Mouse (Mus musculus) forebrain, embryonic 11.5 days (tissue): ENCODE measurements around the gene Awat1. TPM values are rescaled to one million over a fixed set of nuclear protein-coding genes. Genes with fewer than 3 reads are reported as not detected.

ENCODE experiments used
- ATAC-seq: fragments of 200-750 bp; cut with Nextera tagmentation; replicated peaks from 2 replicates; pipeline ENCODE4 v1.8.0; 2017; ENCODE audit warnings: moderate TSS enrichment; ENCODE audit not compliant: low FRiP score
- DNase-seq: peaks from one replicate; pipeline ENCODE4 v3.0.0-alpha.2; 2017; ENCODE audit warnings: low spot score
- H3K27ac ChIP-seq: fragments of 300-500 bp; sonication (generic); 2 replicates; pipeline ENCODE4 v1.5.1; 2014; ENCODE audit warnings: low read depth, low read length
- H3K27me3 ChIP-seq: fragments of 300-500 bp; sonication (generic); 2 replicates; pipeline ENCODE4 v1.6.1; 2014; ENCODE audit warnings: mild to moderate bottlenecking, low read length, mixed read lengths; ENCODE audit not compliant: control insufficient read depth, insufficient read depth
- H3K36me3 ChIP-seq: fragments of 300-500 bp; sonication (generic); 2 replicates; pipeline ENCODE4 v1.6.1; 2014; ENCODE audit warnings: mild to moderate bottlenecking, low read length, moderate library complexity, mixed read lengths; ENCODE audit not compliant: control insufficient read depth, insufficient read depth
- H3K4me1 ChIP-seq: fragments of 300-500 bp; sonication (generic); replicated peaks from 2 replicates; pipeline ENCODE4 v1.6.1; 2014; ENCODE audit warnings: low read length, mixed read lengths; ENCODE audit not compliant: control insufficient read depth, insufficient read depth
- H3K4me2 ChIP-seq: fragments of 300-500 bp; sonication (generic); 2 replicates; pipeline ENCODE4 v1.6.1; 2014; ENCODE audit warnings: low read depth, mild to moderate bottlenecking, low read length, moderate library complexity, mixed read lengths; ENCODE audit not compliant: severe bottlenecking
- H3K4me3 ChIP-seq: fragments of 300-500 bp; sonication (generic); 2 replicates; pipeline ENCODE4 v1.5.1; 2014; ENCODE audit warnings: low read depth, low read length
- H3K9ac ChIP-seq: fragments of 300-500 bp; sonication (generic); 2 replicates; pipeline ENCODE4 v1.6.1; 2014; ENCODE audit warnings: low read length
- H3K9me3 ChIP-seq: fragments of 300-500 bp; sonication (generic); 2 replicates; pipeline ENCODE4 v1.6.1; 2016; ENCODE audit warnings: low read length, mixed read lengths; ENCODE audit not compliant: control insufficient read depth
- WGBS: fragments of 180-500 bp; shearing (Covaris S2); extraction: QIAGEN DNeasy Blood & Tissue Kit; methylation state at CpG from one replicate; pipeline ENCODE4 v1.1.7; 2014; 5-methylcytosine and 5-hydroxymethylcytosine counted together
- polyA plus RNA-seq: library from polyadenylated mRNA; unstranded; fragments of >200 nt; fragmentation: Nextera tagmentation; extraction: Ambion mirVana; gene quantifications from 2 replicates; pipeline ENCODE4 v1.2.1, GENCODE M21; 2014

The Awat1 gene
- polyA plus RNA-seq, result not detected in 2 replicates

GRCm38 (mm10) chrX:100571951-100572350, at the start of gene Awat1:
Awat1 (plus strand) TSS chrX:100572251.
- Histone ChIP-seq H3K4me1 (no peaks in the 10 kb centered on the region), H3K27ac (no peak within 1 kb of the TSS), H3K27me3 (no peaks in the 10 kb centered on the region; the same call in none of the 2 replicates), H3K9ac (no peak within 1 kb of the TSS), H3K4me3 (no peak within 1 kb of the TSS), H3K36me3 (no peaks in the 10 kb centered on the region), H3K4me2 (no peak within 1 kb of the TSS), H3K9me3 (no peaks in the 10 kb centered on the region)
- 94% methylated on average over 1 of the region's 1 CpGs for WGBS
- no peak for DNase-seq
- no peak for ATAC-seq

- Histone ChIP-seq H3K4me1 (no peaks in the 10 kb centered on the region), H3K4me3 (no peak within 1 kb of the TSS), H3K9me3 (no peaks in the 10 kb centered on the region), H3K9ac (no peak within 1 kb of the TSS), H3K27me3 (peaks cover 5% of the 10 kb centered on the region; the same call in 1 of the 2 replicates), H3K27ac (no peak within 1 kb of the TSS), H3K36me3 (no peaks in the 10 kb centered on the region), H3K4me2 (no peak within 1 kb of the TSS)
- DNase-seq, result no peak
- no peak for ATAC-seq
- WGBS, result 76% methylated on average over 4 of the region's 4 CpGs
Measured at GRCm38 (mm10) chrX:100524471-100524870, 47.6 kb upstream of the Awat1 start, which contains the start of gene Dgat2l6. Dgat2l6 (plus strand) TSS chrX:100524838.

GRCm38 (mm10) chrX:100556026-100556425, 16.0 kb upstream of the Awat1 start:
- no peaks in the 10 kb centered on the region; the same call in 1 of the 2 replicates for H3K27me3 ChIP-seq
- H3K9ac ChIP-seq, result no peak overlapping the region
- no peaks in the 10 kb centered on the region for H3K4me1 ChIP-seq
- 81% methylated on average over 3 of the region's 3 CpGs for WGBS
- no peaks in the 10 kb centered on the region for H3K9me3 ChIP-seq
- H3K27ac ChIP-seq, result no peak overlapping the region
- ATAC-seq (no peak), DNase-seq (no peak)
- no peaks in the 10 kb centered on the region for H3K36me3 ChIP-seq
- no peak overlapping the region for H3K4me3 ChIP-seq
- no peak overlapping the region for H3K4me2 ChIP-seq

DNA sequence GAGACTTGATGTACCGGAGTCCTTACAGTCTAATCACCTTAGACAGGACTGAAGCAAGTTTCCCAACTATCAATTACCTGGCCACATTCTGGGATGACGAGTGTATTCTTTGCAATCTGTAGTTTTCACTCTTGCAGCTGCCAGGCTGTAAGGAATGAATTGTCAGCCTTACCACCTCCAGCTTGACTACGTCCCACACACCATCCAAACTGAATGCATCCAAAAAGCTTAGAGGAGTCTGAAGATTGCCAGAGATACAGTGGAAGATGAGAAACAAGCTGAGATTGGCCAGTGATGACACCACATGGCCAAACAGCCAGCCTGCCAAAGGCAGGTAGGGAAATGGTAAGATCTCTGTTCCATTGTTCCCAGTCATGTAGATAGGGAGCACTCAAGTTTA, 6.4 kb upstream of the Awat1 start:
- Histone ChIP-seq H3K4me1 (no peaks in the 10 kb centered on the region), H3K4me2 (no peak overlapping the region), H3K27ac (no peak overlapping the region), H3K9ac (no peak overlapping the region), H3K36me3 (no peaks in the 10 kb centered on the region), H3K4me3 (no peak overlapping the region), H3K27me3 (peaks cover 2% of the 10 kb centered on the region; the same call in 1 of the 2 replicates), H3K9me3 (no peaks in the 10 kb centered on the region)
- DNase-seq, result no peak
- WGBS, result 84% methylated on average over 3 of the region's 3 CpGs
- no peak for ATAC-seq

DNA sequence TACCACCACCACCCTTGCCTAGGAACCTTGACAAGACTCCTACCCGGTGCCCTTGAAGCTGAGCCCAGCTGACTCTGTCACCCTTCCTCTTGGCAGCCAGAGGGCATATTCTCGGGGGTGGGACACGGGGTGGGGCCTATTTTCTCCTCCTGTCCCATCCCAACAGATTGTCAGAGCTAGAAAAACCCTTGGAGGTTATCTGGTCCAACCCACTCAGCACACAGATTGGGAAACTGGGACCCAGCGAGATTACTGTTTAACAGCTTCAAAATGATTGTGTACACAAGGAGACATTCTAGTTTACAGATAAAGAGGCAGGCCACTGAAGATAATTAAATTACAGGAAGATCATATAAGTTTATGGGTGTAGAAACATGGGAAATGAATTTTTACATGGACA, 22.7 kb downstream of the Awat1 start, which contains the start of gene P2ry4:
P2ry4 (minus strand) TSS at position 79 of the 400 bp plus-strand sequence.
- Histone ChIP-seq H3K27ac (no peak within 1 kb of the TSS), H3K4me1 (no peaks in the 10 kb centered on the region), H3K4me2 (no peak within 1 kb of the TSS), H3K9me3 (no peaks in the 10 kb centered on the region), H3K4me3 (no peak within 1 kb of the TSS), H3K27me3 (peaks cover 3% of the 10 kb centered on the region; the same call in 1 of the 2 replicates), H3K36me3 (no peaks in the 10 kb centered on the region), H3K9ac (no peak within 1 kb of the TSS)
- no peak for DNase-seq
- ATAC-seq, result no peak
- WGBS, result 63% methylated on average over 4 of the region's 4 CpGs

- 21% methylated on average over 5 of the region's 5 CpGs for WGBS
- Histone ChIP-seq H3K36me3 (no peaks in the 10 kb centered on the region), H3K4me3 (no peak overlapping the region), H3K9ac (no peak overlapping the region), H3K9me3 (no peaks in the 10 kb centered on the region), H3K27me3 (peaks cover 3% of the 10 kb centered on the region; the same call in 1 of the 2 replicates), H3K4me2 (no peak overlapping the region), H3K27ac (no peak overlapping the region), H3K4me1 (no peaks in the 10 kb centered on the region)
- DNase-seq (peak; percentile 61), ATAC-seq (no peak)
Measured at GRCm38 (mm10) chrX:100597439-100597838, 25.4 kb downstream of the Awat1 start.

- H3K4me1 ChIP-seq, result no peaks in the 10 kb centered on the region
- no peaks in the 10 kb centered on the region for H3K36me3 ChIP-seq
- no peak overlapping the region for H3K9ac ChIP-seq
- H3K27ac ChIP-seq, result no peak overlapping the region
- H3K4me3 ChIP-seq, result no peak overlapping the region
- H3K4me2 ChIP-seq, result no peak overlapping the region
- no peaks in the 10 kb centered on the region for H3K9me3 ChIP-seq
- 71% methylated on average over 4 of the region's 4 CpGs for WGBS
- no peak for ATAC-seq
- H3K27me3 ChIP-seq, result peaks cover 2% of the 10 kb centered on the region; the same call in 1 of the 2 replicates
- no peak for DNase-seq
Measured at GRCm38 (mm10) chrX:100599755-100600154, 27.7 kb downstream of the Awat1 start.

DNA sequence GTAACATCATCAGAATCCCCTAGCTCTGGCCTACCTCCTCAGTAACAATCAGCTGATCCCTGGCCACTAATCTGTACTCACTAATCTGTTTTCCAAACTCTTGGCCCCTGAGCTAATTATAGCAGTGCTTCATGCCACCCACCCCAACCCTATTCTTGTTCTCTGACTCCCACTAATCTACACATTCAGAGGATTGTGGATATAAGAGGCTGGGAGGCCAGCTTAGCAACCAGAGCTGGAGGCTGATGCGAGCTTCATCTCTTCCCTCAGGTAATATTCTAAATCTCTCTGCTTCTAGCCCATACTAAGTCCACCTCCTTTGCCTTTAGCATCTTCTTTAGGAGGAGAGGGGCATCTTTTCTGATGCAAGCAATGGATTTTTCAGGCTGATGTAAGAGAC, 33.3 kb downstream of the Awat1 start, which contains the start of gene Arr3:
Arr3 (plus strand) TSS at position 184 of the 400 bp plus-strand sequence.
- H3K27ac ChIP-seq, result no peak within 1 kb of the TSS
- DNase-seq, result no peak
- no peaks in the 10 kb centered on the region; the same call in 1 of the 2 replicates for H3K27me3 ChIP-seq
- no peak within 1 kb of the TSS for H3K9ac ChIP-seq
- H3K9me3 ChIP-seq, result no peaks in the 10 kb centered on the region
- H3K4me3 ChIP-seq, result no peak within 1 kb of the TSS
- ATAC-seq, result no peak
- WGBS, result 25% methylated on average over 1 of the region's 1 CpGs
- no peaks in the 10 kb centered on the region for H3K4me1 ChIP-seq
- H3K36me3 ChIP-seq, result no peaks in the 10 kb centered on the region
- no peak within 1 kb of the TSS for H3K4me2 ChIP-seq

DNA sequence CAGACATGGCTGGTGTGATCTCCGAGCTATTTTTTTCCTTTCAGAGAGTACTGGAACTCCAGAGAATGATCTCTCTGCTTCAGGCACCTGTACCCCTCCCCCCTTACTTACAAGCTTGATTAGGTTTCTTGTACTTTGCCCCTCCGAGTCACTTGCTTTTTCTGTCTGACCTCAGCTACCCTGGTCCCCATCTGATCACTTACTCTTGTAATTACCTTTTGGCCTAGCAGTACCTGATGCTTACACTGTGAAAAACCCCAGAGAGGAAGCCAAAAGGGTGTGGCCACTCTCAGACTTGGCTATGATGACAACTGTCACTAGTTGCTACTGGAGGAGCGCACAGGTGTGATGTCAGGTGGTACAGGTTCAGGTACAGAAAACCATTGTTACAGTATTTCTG, 46.4 kb downstream of the Awat1 start:
- Histone ChIP-seq H3K4me1 (no peaks in the 10 kb centered on the region), H3K27me3 (no peaks in the 10 kb centered on the region), H3K9me3 (no peaks in the 10 kb centered on the region), H3K4me2 (no peak overlapping the region), H3K4me3 (no peak overlapping the region), H3K9ac (no peak overlapping the region), H3K27ac (no peak overlapping the region), H3K36me3 (no peaks in the 10 kb centered on the region)
- DNase-seq, result no peak
- 69% methylated on average over 3 of the region's 3 CpGs for WGBS
- ATAC-seq, result no peak
